Mouse (Mus musculus) megakaryocyte, embryonic 14.5 days (primary cell): ENCODE data around the gene Ntn5.

ENCODE experiments used
- FLI1 ChIP-seq: IDR thresholded peaks from 2 replicates; pipeline ENCODE4 v1.6.1; 2012; ENCODE audit warnings: low read length, inconsistent platforms, mixed read lengths
- GATA1 ChIP-seq: IDR thresholded peaks from 3 replicates; pipeline ENCODE4 v1.6.1; 2012; ENCODE audit warnings: mixed read lengths, low read length, inconsistent platforms, borderline replicate concordance

GRCm38 (mm10) chr7:45722348-45722713 is 38.5 kb downstream of the Ntn5 start:
- TF ChIP-seq GATA1 (no peak), FLI1 (no peak)
